Mouse (Mus musculus) adrenal gland, postnatal 25 days (tissue): ENCODE data around the gene Apon. TPM values are rescaled to one million over a fixed set of nuclear protein-coding genes. Genes with fewer than 3 reads are reported as not detected.
A peak's percentile ranks its signal among the peaks of the same experiment; 100 is the strongest.
"Not testable (repeated sequence)": the region's sequence is repeated elsewhere in the genome, so short reads cannot be mapped to it uniquely, and the experiment has no call there.

ENCODE experiments used
- DNase-seq: peaks from one replicate; pipeline ENCODE4 v3.0.0; 2021; ENCODE audit warnings: mixed read lengths
- total RNA-seq: library from RNA; stranded (reverse); gene quantifications from 2 replicates; pipeline ENCODE4 v1.2.3, GENCODE M21; 2021

Apon gene
- total RNA-seq, 1 experiment from 2014 or later = 0.30 TPM

GRCm38 (mm10) chr10:128232420-128232985 lies 21.4 kb upstream of the Apon start:
- DNase-seq = no peak

GRCm38 (mm10) chr10:128236321-128236720 lies 17.6 kb upstream of the Apon start:
- DNase-seq = no peak

GRCm38 (mm10) chr10:128237807-128238480 lies 16.0 kb upstream of the Apon start:
- DNase-seq = no peak

GRCm38 (mm10) chr10:128239140-128239539 lies 14.8 kb upstream of the Apon start:
- no peak for DNase-seq

- no peak for DNase-seq
Observed at GRCm38 (mm10) chr10:128240131-128240530, 13.8 kb upstream of the Apon start.

- no peak for DNase-seq
Observed at GRCm38 (mm10) chr10:128243252-128243651, 10.6 kb upstream of the Apon start.

- DNase-seq = no peak
Observed at GRCm38 (mm10) chr10:128244121-128244520, 9.8 kb upstream of the Apon start.

GRCm38 (mm10) chr10:128247020-128247732 lies 6.7 kb upstream of the Apon start:
- DNase-seq = no peak

- DNase-seq = no peak
Observed at GRCm38 (mm10) chr10:128250565-128250964, 3.3 kb upstream of the Apon start.

- DNase-seq = no peak
Observed at GRCm38 (mm10) chr10:128255925-128256324, 2.0 kb downstream of the Apon start.

GRCm38 (mm10) chr10:128256328-128256727 lies 2.4 kb downstream of the Apon start:
- no peak for DNase-seq

GRCm38 (mm10) chr10:128258953-128259352 lies 5.1 kb downstream of the Apon start:
- no peak for DNase-seq

- DNase-seq = no peak
Observed at GRCm38 (mm10) chr10:128259946-128260345, 6.0 kb downstream of the Apon start.

- not testable (repeated sequence) for DNase-seq
Observed at GRCm38 (mm10) chr10:128260376-128260775, 6.5 kb downstream of the Apon start.

- DNase-seq = no peak
Observed at GRCm38 (mm10) chr10:128262300-128262699, 8.4 kb downstream of the Apon start.

GRCm38 (mm10) chr10:128263393-128264310 lies 9.8 kb downstream of the Apon start:
- no peak for DNase-seq

- DNase-seq = no peak
Observed at GRCm38 (mm10) chr10:128268371-128268770, 14.5 kb downstream of the Apon start, which contains the start of gene Apof. Apof (plus strand) TSS chr10:128268671.

GRCm38 (mm10) chr10:128269206-128269910 lies 15.5 kb downstream of the Apon start:
- no peak for DNase-seq

GRCm38 (mm10) chr10:128270287-128270841 lies 16.5 kb downstream of the Apon start, which contains the start of gene Stat2:
Stat2 (plus strand) TSS chr10:128270559.
- peak; percentile 97 for DNase-seq

- no peak for DNase-seq
Observed at GRCm38 (mm10) chr10:128270866-128271265, 17.0 kb downstream of the Apon start.

GRCm38 (mm10) chr10:128271883-128272282 lies 18.0 kb downstream of the Apon start:
- no peak for DNase-seq
